Mouse (Mus musculus) heart, adult 11 months (tissue): ENCODE results near the gene Pdgfb.
A peak's percentile ranks its signal among the peaks of the same experiment; 100 is the strongest.

Experiments
- DNase-seq: peaks from one replicate; pipeline ENCODE4 v3.0.0; 2022

Pdgfb gene

GRCm38 (mm10) chr15:80008461-80008860 lies 6.3 kb downstream of the Pdgfb start:
- DNase-seq: no peak

- DNase-seq: peak; percentile 98
Observed at GRCm38 (mm10) chr15:80006156-80006555, 8.6 kb downstream of the Pdgfb start.

GRCm38 (mm10) chr15:80005436-80005835 lies 9.3 kb downstream of the Pdgfb start:
- no peak for DNase-seq

- DNase-seq: peak; percentile 99
Observed at GRCm38 (mm10) chr15:80004644-80005340, 10.0 kb downstream of the Pdgfb start.

- DNase-seq: peak; percentile 97
Observed at GRCm38 (mm10) chr15:80003581-80003980, 11.2 kb downstream of the Pdgfb start.

- no peak for DNase-seq
Observed at GRCm38 (mm10) chr15:80001601-80002000, 13.2 kb downstream of the Pdgfb start.

- peak; percentile 99 for DNase-seq
Observed at GRCm38 (mm10) chr15:80000694-80001093, 14.1 kb downstream of the Pdgfb start.

- DNase-seq: no peak
Observed at GRCm38 (mm10) chr15:79997988-79998387, 16.8 kb downstream of the Pdgfb start.

- DNase-seq: no peak
Observed at GRCm38 (mm10) chr15:79996781-79997180, 18.0 kb downstream of the Pdgfb start.

GRCm38 (mm10) chr15:79995552-79995951 lies 19.2 kb downstream of the Pdgfb start:
- DNase-seq: no peak

- DNase-seq: no peak
Observed at GRCm38 (mm10) chr15:79994566-79994965, 20.2 kb downstream of the Pdgfb start.

GRCm38 (mm10) chr15:79986182-79986581 lies 28.6 kb downstream of the Pdgfb start:
- DNase-seq: no peak

- no peak for DNase-seq
Observed at GRCm38 (mm10) chr15:79985471-79985870, 29.3 kb downstream of the Pdgfb start.

GRCm38 (mm10) chr15:79984152-79984551 lies 30.6 kb downstream of the Pdgfb start:
- DNase-seq: no peak

- DNase-seq: no peak
Observed at GRCm38 (mm10) chr15:79980716-79981115, 34.1 kb downstream of the Pdgfb start.

- no peak for DNase-seq
Observed at GRCm38 (mm10) chr15:79972186-79972585, 42.6 kb downstream of the Pdgfb start.

- no peak for DNase-seq
Observed at GRCm38 (mm10) chr15:79970940-79971339, 43.8 kb downstream of the Pdgfb start, which contains the start of gene Cbx7. Cbx7 (minus strand) TSS chr15:79971119.

GRCm38 (mm10) chr15:79970491-79970890 lies 44.3 kb downstream of the Pdgfb start:
- no peak for DNase-seq

GRCm38 (mm10) chr15:79967346-79967745 lies 47.4 kb downstream of the Pdgfb start:
- no peak for DNase-seq

- DNase-seq: no peak
Observed at GRCm38 (mm10) chr15:79964376-79964775, 50.4 kb downstream of the Pdgfb start.

- no peak for DNase-seq
Observed at GRCm38 (mm10) chr15:79962661-79963060, 52.1 kb downstream of the Pdgfb start.

GRCm38 (mm10) chr15:79961366-79961921 lies 53.3 kb downstream of the Pdgfb start:
- peak; percentile 96 for DNase-seq

GRCm38 (mm10) chr15:79958418-79958817 lies 56.4 kb downstream of the Pdgfb start:
- no peak for DNase-seq

GRCm38 (mm10) chr15:79956559-79956958 lies 58.2 kb downstream of the Pdgfb start:
- DNase-seq: no peak

- peak; percentile 98 for DNase-seq
Observed at GRCm38 (mm10) chr15:79953470-79953869, 61.3 kb downstream of the Pdgfb start.
